Mouse (Mus musculus): Measurements from ENCODE around the gene Slamf9. TPM values are rescaled to one million over a fixed set of nuclear protein-coding genes. Genes with fewer than 3 reads are reported as not detected.

Gene Slamf9
- polyA plus RNA-seq, 1 experiment from 2014 or later: 12.1 TPM

GRCm38 (mm10) chr1:172450848-172451470 is 24.2 kb upstream of the Slamf9 start:
- Histone ChIP-seq H3K4me3 (ENCODE audit: inconsistent target) (no peak overlapping the region), H3K79me2 (ENCODE audit: inconsistent target) (no peaks in the 10 kb centered on the region), H3K27ac (peak overlapping the region; percentile 47; the same call in 1 of the 2 replicates), H3K36me3 (ENCODE audit: inconsistent target) (no peaks in the 10 kb centered on the region)
- WGBS (ENCODE audit: missing documents): 5% methylated on average over 16 of the region's 17 CpGs

GRCm38 (mm10) chr1:172452911-172453310 is 22.2 kb upstream of the Slamf9 start:
- Histone ChIP-seq H3K79me2 (ENCODE audit: inconsistent target) (no peaks in the 10 kb centered on the region), H3K36me3 (ENCODE audit: inconsistent target) (no peaks in the 10 kb centered on the region), H3K4me3 (ENCODE audit: inconsistent target) (no peak overlapping the region), H3K27ac (no peak overlapping the region)
- 93% methylated on average over 2 of the region's 2 CpGs for WGBS (ENCODE audit: missing documents)

- Histone ChIP-seq H3K36me3 (ENCODE audit: inconsistent target) (no peaks in the 10 kb centered on the region), H3K4me3 (ENCODE audit: inconsistent target) (no peak overlapping the region), H3K79me2 (ENCODE audit: inconsistent target) (no peaks in the 10 kb centered on the region), H3K27ac (no peak overlapping the region)
- 96% methylated on average over 2 of the region's 2 CpGs for WGBS (ENCODE audit: missing documents)
These were observed 21.3 kb upstream of the Slamf9 start for GRCm38 (mm10) chr1:172453810-172454209.

- WGBS (ENCODE audit: missing documents): 4% methylated on average over 4 of the region's 4 CpGs
- no peak overlapping the region for H3K4me3 ChIP-seq (ENCODE audit: inconsistent target)
- no peaks in the 10 kb centered on the region for H3K36me3 ChIP-seq (ENCODE audit: inconsistent target)
- peak overlapping the region; percentile 93 for H3K27ac ChIP-seq
- H3K79me2 ChIP-seq (ENCODE audit: inconsistent target): no peaks in the 10 kb centered on the region
These were observed 19.7 kb upstream of the Slamf9 start for GRCm38 (mm10) chr1:172455416-172455815.

- no peaks in the 10 kb centered on the region for H3K79me2 ChIP-seq (ENCODE audit: inconsistent target)
- peak overlapping the region; percentile 93 for H3K27ac ChIP-seq
- 18% methylated on average over 7 of the region's 7 CpGs for whole genome bisulfite sequencing (ENCODE audit: missing documents)
- no peaks in the 10 kb centered on the region for H3K36me3 ChIP-seq (ENCODE audit: inconsistent target)
- no peak overlapping the region for H3K4me3 ChIP-seq (ENCODE audit: inconsistent target)
These were observed 19.0 kb upstream of the Slamf9 start for GRCm38 (mm10) chr1:172456001-172456677.

GRCm38 (mm10) chr1:172457196-172457595 is 18.0 kb upstream of the Slamf9 start:
- Histone ChIP-seq H3K27ac (no peak overlapping the region), H3K4me3 (ENCODE audit: inconsistent target) (no peak overlapping the region), H3K79me2 (ENCODE audit: inconsistent target) (no peaks in the 10 kb centered on the region), H3K36me3 (ENCODE audit: inconsistent target) (no peaks in the 10 kb centered on the region)
- 100% methylated on average over 3 of the region's 3 CpGs for WGBS (ENCODE audit: missing documents)

GRCm38 (mm10) chr1:172458041-172458440 is 17.1 kb upstream of the Slamf9 start:
- Histone ChIP-seq H3K36me3 (ENCODE audit: inconsistent target) (no peaks in the 10 kb centered on the region), H3K27ac (no peak overlapping the region), H3K79me2 (ENCODE audit: inconsistent target) (no peaks in the 10 kb centered on the region), H3K4me3 (ENCODE audit: inconsistent target) (no peak overlapping the region)
- 100% methylated on average over 3 of the region's 3 CpGs for WGBS (ENCODE audit: missing documents)

GRCm38 (mm10) chr1:172461602-172462001 is 13.6 kb upstream of the Slamf9 start:
- Histone ChIP-seq H3K79me2 (ENCODE audit: inconsistent target) (no peaks in the 10 kb centered on the region), H3K4me3 (ENCODE audit: inconsistent target) (no peak overlapping the region), H3K27ac (no peak overlapping the region), H3K36me3 (ENCODE audit: inconsistent target) (no peaks in the 10 kb centered on the region)
- 90% methylated on average over 2 of the region's 2 CpGs for WGBS (ENCODE audit: missing documents)

- H3K79me2 ChIP-seq (ENCODE audit: inconsistent target): no peaks in the 10 kb centered on the region
- H3K4me3 ChIP-seq (ENCODE audit: inconsistent target): no peak overlapping the region
- H3K36me3 ChIP-seq (ENCODE audit: inconsistent target): no peaks in the 10 kb centered on the region
- 94% methylated on average over 3 of the region's 3 CpGs for WGBS (ENCODE audit: missing documents)
- no peak overlapping the region for H3K27ac ChIP-seq
These were observed 12.6 kb upstream of the Slamf9 start for GRCm38 (mm10) chr1:172462534-172462933.

GRCm38 (mm10) chr1:172463387-172464333 is 11.5 kb upstream of the Slamf9 start:
- Histone ChIP-seq H3K79me2 (ENCODE audit: inconsistent target) (no peaks in the 10 kb centered on the region), H3K4me3 (ENCODE audit: inconsistent target) (no peak overlapping the region), H3K36me3 (ENCODE audit: inconsistent target) (no peaks in the 10 kb centered on the region), H3K27ac (no peak overlapping the region)
- whole genome bisulfite sequencing (ENCODE audit: missing documents): 57% methylated on average over 16 of the region's 16 CpGs

GRCm38 (mm10) chr1:172468301-172468877 is 6.8 kb upstream of the Slamf9 start:
- 96% methylated on average over 11 of the region's 11 CpGs for WGBS (ENCODE audit: missing documents)
- Histone ChIP-seq H3K4me3 (ENCODE audit: inconsistent target) (no peak overlapping the region), H3K27ac (no peak overlapping the region), H3K36me3 (ENCODE audit: inconsistent target) (no peaks in the 10 kb centered on the region), H3K79me2 (ENCODE audit: inconsistent target) (no peaks in the 10 kb centered on the region)

- 85% methylated on average over 5 of the region's 5 CpGs for whole genome bisulfite sequencing (ENCODE audit: missing documents)
- H3K79me2 ChIP-seq (ENCODE audit: inconsistent target): no peaks in the 10 kb centered on the region
- H3K36me3 ChIP-seq (ENCODE audit: inconsistent target): no peaks in the 10 kb centered on the region
- peak overlapping the region; percentile 74 for H3K27ac ChIP-seq
- no peak overlapping the region for H3K4me3 ChIP-seq (ENCODE audit: inconsistent target)
These were observed 5.8 kb upstream of the Slamf9 start for GRCm38 (mm10) chr1:172469373-172469772.

- WGBS (ENCODE audit: missing documents): 39% methylated on average over 8 of the region's 8 CpGs
- Histone ChIP-seq H3K4me3 (ENCODE audit: inconsistent target) (no peak overlapping the region), H3K79me2 (ENCODE audit: inconsistent target) (no peaks in the 10 kb centered on the region), H3K36me3 (ENCODE audit: inconsistent target) (no peaks in the 10 kb centered on the region), H3K27ac (peak overlapping the region; percentile 74)
These were observed 5.2 kb upstream of the Slamf9 start for GRCm38 (mm10) chr1:172469810-172470448.

GRCm38 (mm10) chr1:172472909-172473308 is 2.2 kb upstream of the Slamf9 start:
- peak overlapping the region; percentile 7; the same call in 1 of the 2 replicates for H3K27ac ChIP-seq
- peaks cover 15% of the 10 kb centered on the region; the same call in 1 of the 2 replicates for H3K79me2 ChIP-seq (ENCODE audit: inconsistent target)
- no peaks in the 10 kb centered on the region for H3K36me3 ChIP-seq (ENCODE audit: inconsistent target)
- no peak overlapping the region for H3K4me3 ChIP-seq (ENCODE audit: inconsistent target)

Measured in macrophage (primary cell).